Mouse (Mus musculus): Measurements from ENCODE around the gene 2310007B03Rik.
"Not testable (repeated sequence)": the region's sequence is repeated elsewhere in the genome, so short reads cannot be mapped to it uniquely, and the experiment has no call there.

The 2310007B03Rik gene

DNA sequence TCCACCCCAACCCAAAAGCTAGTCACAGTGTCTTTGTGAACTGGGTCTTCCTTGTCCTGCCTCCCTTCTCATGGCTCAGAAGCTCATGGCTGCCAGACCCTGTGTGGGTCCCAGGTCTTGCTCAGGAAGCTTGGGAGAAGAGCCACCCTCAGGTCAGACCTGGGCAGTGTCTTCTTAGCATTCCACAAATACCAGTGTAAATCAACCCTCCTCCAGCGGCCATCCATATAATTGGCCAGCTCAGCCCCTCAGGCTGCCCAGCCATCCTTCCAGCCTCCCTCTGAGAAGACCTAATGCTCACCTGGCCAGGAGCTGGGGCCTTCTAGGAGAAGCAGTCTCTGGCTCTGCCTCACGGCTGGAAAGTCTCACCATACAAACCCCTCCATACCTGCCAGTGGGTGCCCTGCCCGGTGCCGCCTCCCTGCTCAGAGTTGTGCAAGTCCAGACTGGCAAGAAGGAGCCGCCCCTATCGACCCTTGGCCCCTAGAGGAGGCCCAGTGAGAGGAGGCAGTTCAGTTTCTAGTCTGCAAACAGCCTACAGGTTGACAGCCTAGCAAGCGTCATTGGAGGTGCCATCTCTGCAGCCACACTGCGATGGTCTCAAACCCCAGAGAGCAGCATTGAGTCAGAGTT lies at the start of gene 2310007B03Rik:
Gene 2310007B03Rik (minus strand): TSS at position 448 of the 633 bp plus-strand sequence.
- DNase-seq (ENCODE audit: low spot score in 2 of 2) = no peak

- no peak for DNase-seq (ENCODE audit: low spot score in 2 of 2)
These were observed 49.5 kb upstream of the 2310007B03Rik start for GRCm38 (mm10) chr1:93210213-93210641.

DNA sequence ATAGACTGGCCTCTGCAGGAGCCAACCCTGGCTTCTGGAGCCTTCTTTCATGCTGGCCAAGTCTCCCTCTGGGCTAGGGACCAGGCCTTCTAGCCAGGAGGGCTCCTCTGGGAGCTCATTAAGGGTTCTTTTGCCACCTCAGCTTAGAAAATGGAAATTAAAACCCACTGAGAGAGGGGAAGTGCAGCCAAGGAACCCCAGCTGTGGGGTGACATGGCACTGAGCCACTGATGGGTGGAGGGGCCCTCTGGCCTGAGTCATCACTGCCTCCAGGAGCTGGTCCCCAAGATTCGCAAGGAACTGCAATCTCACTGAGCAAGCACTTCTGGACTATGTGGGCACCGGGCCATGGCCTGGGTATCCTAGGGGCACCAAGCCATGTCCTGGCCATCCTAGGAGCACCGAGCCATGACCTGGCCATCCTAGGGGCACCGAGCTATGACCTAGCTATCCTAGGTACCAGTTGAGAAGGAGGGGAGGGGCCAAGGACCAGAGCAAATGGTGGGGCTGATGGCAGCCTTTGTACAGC lies 46.9 kb upstream of the 2310007B03Rik start:
- DNase-seq (ENCODE audit: low spot score in 2 of 2) = no peak

DNA sequence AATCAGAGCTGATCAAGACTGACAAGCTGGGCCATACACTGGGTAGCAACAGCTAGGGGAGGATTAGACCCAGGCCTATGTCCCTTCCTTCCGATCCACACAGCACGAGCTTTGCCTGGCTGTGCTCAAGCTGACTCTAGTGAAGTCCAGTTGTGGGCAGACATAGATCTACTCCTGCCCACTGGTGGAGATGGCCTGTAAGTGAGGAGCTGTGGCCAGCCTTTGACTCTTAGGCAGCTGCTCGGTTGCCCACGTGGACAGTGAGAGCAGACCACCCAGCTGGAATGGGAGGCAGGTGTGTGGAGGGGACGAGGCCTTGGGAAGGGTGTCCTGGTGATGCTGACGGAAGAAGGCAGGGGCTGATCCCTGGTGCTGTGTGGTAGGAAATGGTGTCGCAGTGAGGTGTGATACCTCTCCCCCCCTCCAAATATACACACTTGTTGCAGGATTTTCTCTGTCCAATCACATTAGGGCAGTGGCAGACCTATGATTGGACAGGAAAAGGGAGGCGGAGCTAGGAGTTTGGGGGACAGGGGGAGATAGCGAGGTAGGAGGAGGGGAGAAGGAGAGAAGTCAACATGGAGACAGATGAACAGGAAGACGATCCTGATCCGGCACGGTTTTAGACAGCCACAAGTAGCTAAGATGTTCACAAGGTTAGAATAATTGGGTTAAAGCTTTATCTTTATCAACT lies 45.7 kb upstream of the 2310007B03Rik start:
- DNase-seq (ENCODE audit: low spot score in 2 of 2) = no peak

- DNase-seq (ENCODE audit: low spot score in 2 of 2) = no peak
These were observed 37.2 kb upstream of the 2310007B03Rik start for GRCm38 (mm10) chr1:93197916-93198315.

DNA sequence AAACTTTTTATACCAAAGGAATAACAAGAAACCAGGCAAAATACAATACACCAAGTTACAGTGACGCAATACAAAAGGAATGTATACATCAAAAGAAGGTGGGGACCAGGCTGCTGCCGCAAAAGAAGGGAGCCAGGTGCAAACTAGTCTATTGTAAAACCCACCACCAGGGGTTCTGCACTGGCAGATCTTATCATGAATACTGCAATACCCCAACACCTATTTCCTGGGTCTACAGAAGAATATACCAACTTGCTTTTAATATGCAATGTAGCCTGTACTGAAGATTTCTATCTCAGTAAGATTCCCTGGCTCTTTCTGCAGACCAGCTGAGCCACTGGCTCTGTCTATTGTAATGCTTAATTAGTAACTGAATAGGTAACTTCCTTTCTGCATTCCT lies 36.7 kb upstream of the 2310007B03Rik start:
- not testable (repeated sequence) for DNase-seq (ENCODE audit: low spot score in 2 of 2)

DNA sequence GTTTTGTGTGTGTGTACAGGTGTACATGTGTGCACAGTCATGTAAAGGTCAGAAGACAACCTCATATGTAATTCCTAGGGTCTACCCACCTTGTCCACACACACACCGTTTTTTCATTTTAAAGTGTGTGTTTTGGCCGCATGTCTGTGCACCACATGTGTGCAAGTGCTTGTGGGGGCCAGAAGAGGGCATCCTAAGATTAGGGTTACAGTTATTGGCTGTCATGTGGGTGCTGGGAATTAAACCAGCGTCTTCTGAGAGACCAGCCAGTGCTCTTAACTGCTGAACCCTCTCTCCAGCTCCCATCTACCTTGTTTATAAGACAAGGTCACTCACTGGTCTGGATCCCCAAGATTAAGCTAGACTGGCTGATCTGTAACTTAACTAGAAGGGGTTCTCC lies 34.2 kb upstream of the 2310007B03Rik start:
- no peak for DNase-seq (ENCODE audit: low spot score in 2 of 2)

DNA sequence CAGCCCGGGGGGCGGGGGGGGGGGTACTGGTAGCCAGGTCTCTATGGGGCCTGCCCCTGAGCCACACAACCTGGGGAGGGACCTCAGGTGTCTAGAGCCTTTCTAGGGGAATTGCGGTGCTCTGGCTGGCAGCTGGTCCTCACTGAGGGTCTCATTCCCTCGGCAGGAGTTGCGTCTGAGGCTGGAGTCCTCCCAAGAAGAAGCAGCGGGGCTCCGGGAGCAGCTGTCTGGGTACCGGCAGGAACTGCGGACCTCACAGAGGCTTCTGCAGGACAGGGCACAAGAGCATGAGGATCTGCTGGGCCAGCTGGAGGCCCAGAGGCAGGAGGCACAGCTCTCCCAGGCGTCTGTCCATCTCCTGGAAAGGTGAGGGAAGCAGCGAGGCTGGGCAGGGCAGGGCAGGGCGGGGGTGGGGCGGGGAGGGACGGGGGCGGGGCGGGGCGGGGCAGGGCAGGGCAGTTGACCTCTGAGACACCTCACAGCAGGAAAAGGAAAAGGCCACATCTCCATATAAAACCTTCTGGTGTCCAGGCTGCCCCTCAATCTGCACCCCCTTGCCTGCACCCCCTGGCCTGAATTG lies 30.1 kb upstream of the 2310007B03Rik start:
- no peak for DNase-seq (ENCODE audit: low spot score in 2 of 2)

- no peak for DNase-seq (ENCODE audit: low spot score in 2 of 2)
These were observed 23.5 kb upstream of the 2310007B03Rik start for GRCm38 (mm10) chr1:93184071-93184828.

DNA sequence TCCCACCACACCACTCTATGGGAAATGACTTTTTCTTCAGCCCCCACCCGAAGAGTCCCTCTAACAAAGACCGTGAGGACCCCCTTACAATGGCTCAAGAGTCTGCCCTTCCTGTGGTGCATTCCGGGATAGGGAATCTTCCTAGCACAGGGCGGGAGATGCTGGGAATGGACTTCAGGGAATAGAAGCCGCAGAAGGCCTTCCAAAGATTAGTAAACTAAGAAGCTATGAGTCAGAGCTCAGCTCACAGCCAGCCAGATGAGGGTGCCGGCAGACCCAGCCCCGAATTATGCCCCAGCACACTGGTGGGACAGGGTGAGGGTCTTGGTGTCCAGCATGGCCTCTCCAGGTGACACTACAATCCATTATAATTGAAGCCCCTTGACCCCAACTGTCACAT lies 21.5 kb upstream of the 2310007B03Rik start:
- no peak for DNase-seq (ENCODE audit: low spot score in 2 of 2)

- peak in 1 of 2 experiments; percentile 14 for DNase-seq (ENCODE audit: low spot score in 2 of 2)
These were observed 16.0 kb upstream of the 2310007B03Rik start for GRCm38 (mm10) chr1:93176525-93177332.

DNA sequence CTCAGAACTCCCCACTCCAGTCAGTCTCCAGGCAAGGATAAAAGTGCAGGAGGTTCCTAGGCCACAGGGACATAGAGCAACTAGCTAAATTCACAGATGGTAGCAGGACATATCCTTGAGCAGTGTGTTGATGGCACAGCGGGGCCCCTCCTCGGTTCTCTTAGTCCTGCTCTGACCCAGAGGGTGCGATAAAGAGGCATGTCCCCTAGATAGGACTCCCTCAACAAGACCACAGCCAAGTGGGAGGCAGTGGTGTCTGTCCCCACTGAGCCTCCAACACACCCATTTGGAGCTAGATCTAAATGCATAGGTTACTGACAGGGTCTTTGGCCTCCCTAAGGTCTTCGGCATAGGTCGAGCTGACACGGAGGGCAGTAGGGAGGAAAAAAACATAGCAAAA lies 15.1 kb upstream of the 2310007B03Rik start:
- no peak for DNase-seq (ENCODE audit: low spot score in 2 of 2)

DNA sequence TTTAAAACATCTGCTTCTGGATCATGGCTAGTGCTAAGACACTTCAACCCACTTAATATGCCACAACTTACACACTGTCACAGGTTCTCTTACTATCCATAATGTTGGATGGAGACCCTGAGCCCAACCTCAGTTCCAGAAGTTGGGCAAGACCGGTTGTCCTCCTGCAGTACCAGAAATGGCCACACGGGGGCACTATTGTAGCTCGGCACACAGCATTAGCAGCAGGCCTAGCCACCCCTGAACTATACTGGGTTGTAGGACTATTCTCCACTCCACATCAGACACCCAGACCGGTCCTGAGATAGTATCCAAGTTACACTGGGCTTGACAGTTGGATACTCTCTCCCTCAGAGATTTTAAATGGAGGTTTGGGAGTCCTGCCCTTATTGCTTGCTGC lies 13.7 kb upstream of the 2310007B03Rik start:
- peak; percentile 78 to 81 for DNase-seq (ENCODE audit: low spot score in 2 of 2)

DNA sequence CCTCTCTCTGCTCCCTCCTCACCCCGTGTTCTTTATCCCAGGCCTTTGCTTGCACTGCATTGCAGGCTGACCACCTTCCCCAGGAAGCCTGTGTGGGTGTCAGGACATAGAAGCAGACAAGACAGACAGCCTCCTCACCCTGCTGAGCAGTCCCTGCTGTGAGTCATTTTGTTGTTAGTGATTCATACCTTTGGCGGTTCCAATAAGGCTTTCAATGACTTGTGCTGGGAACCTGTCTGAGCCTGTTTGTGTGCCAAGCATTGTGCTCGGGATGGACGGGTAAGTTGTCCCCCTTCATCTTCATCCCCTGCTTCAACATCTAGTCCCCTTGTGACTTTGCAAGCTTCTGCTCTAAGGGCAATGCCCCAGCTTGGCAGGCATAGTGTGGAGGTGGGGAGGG lies 12.9 kb upstream of the 2310007B03Rik start:
- DNase-seq (ENCODE audit: low spot score in 2 of 2) = no peak

DNA sequence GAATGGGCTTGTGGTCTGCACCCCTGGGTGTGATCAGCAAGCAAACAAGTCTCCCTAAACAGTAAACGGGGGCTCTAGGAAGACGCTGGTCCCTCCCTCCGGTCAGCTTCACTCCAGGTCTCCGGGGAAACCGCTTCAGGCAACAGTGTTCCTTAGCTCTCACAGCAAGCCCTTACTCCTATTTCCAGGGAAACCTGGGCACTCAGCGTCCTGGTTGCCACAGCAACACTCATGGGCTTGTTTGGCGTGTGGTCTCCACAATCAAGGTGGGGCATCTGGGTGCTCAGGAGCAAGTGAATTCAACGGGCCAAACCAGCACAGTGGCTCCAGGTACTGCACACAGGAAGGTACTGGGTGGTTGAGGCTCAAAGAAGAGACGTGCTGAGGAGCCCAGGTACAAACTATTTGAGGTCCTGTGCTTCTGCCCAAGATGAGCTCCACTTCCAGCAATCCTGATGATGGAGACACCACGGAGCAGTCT lies 7.6 kb upstream of the 2310007B03Rik start, which contains the start of gene Crocc2:
Gene Crocc2 (plus strand): TSS at position 431 of the 481 bp plus-strand sequence.
- DNase-seq (ENCODE audit: low spot score in 2 of 2) = no peak

DNA sequence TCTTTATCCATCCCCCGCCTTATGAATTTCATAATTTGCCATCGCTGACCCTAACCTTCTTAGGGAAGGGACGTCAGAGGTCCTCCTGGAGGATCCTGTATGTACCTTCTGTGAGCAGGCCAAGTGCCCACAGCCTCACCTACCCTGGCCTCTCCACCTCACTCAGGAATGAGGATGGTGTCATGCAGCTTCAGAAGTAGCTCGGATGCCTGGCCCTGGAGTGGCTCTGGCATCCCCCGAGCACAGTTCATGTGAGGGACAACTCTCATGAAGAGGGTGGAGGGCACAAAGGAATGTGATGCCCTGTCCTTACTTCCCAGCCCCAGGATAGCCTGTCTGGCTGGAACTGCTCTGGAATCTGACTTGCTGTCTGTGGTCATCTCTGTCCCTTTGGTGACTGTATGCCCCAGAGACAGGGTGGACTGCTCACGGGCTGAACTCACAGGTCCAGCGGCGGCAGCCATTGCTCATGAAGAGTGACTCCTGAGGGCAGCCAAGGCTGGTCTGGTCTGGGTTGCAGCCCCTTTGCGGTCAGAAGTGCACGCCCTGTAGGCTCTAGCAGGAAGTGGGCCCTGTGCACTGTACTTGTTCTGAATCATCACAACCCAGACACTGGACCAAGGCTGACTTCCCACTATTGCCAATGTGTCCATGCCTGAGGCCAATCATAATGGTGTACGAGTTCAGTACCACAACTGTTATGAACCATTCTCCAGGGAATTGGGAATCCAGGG lies 5.8 kb upstream of the 2310007B03Rik start:
- no peak for DNase-seq (ENCODE audit: low spot score in 2 of 2)

- no peak for DNase-seq (ENCODE audit: low spot score in 2 of 2)
These were observed 4.7 kb upstream of the 2310007B03Rik start for GRCm38 (mm10) chr1:93165447-93165846.

DNA sequence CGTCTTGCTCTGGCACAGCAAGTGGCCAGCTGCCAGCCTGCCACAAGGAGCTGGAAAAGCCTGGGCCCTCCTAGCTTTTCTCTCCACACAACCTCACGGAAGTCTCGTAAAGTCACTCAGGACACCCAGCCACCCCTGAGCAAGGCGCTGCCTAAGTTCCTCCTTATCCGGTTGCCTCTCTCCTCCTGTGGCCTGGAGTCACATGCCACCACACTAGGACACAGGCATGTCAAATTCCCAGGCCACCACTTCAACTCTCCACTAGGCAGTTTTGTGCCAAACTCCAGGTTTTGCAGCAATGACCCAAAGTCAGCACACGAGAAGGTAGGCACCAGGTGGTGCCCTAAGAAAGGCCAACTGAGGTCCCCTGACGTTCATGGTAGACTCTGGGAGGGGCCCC lies 1.8 kb upstream of the 2310007B03Rik start:
- DNase-seq (ENCODE audit: low spot score in 2 of 2) = no peak

GRCm38 (mm10) chr1:93161921-93162320 lies 1.2 kb upstream of the 2310007B03Rik start:
- DNase-seq (ENCODE audit: low spot score in 2 of 2) = no peak

DNA sequence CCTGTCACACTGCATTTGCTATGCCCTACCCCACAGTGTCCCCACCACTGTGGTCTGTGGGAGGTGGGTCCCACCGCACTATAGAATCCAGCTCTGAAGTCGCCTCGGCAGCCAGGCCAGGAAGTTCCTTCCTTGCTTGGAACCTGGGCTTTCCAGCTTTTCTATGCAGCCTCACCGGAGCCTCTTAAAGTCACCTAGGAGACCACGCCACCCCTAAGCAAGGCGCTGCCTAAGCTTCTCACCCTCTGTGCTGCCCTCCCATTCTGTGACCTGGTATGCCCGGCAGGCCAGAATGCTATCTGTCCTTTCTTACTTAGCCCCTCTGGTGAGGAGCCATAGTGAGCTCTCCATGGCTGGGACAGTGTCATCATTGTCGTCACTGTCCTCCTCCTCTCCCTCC lies 602 bp upstream of the 2310007B03Rik start:
- no peak for DNase-seq (ENCODE audit: low spot score in 2 of 2)
